Mouse (Mus musculus): ENCODE data around the gene Gorasp1. TPM values are rescaled to one million over a fixed set of nuclear protein-coding genes. Genes with fewer than 3 reads are reported as not detected.

Gene Gorasp1
- 24.2 and 32.1 TPM in 2 replicates for polyA plus RNA-seq (2014; fragmentation: Nextera tagmentation; extraction: Ambion mirVana)

DNA sequence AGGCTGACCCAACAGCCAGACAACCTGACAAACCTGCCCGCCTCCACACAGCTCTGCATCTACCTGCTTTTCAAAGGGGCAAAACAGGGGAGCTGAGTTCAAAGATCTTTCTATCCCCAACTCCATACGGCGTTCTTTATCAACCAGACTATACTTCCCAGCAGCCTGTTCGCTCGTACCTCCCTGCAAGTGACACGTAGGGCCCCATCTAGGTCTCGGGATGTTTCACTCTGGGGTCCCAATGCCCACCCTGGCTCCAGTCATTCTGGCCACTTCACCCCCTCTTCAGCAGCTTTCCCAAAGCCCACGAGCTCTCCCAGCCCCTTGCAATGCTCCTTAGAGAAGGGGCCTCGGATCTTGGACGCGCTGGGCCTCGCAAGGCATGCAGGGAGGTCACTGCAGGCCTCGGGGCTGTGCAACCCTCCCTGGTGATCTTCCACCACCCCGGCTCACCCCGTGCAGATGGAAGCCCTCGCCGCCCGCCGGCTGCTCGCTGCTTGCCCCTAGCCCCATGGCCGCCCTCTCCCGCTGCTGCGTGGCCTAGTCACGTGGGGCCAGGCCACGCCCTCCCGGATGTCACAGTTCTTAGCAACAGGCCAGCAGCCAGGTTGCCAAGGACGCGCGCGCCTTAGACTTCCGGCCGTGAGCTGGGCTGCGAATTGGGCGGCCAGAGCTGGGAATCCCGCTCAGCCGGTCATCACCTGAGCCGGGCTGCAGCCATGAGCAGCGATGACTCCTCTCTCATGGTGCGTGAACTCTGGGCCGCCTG, at the start of gene Gorasp1, which contains the start of gene Ttc21a:
TSS of gene Gorasp1 (minus strand) at position 561 of the 769 bp plus-strand sequence.
TSS of gene Ttc21a (plus strand) at position 602 of the 769 bp plus-strand sequence.
- H3K4me2 ChIP-seq (ENCODE audit: low read length), result peak within 1 kb of the TSS; percentile 93
- peak within 1 kb of the TSS; percentile 72 for H3K27ac ChIP-seq (ENCODE audit: low read depth)
- peak within 1 kb of the TSS; percentile 75 for H3K9ac ChIP-seq (ENCODE audit: low read length)
- no peaks in the 10 kb centered on the region for H3K9me3 ChIP-seq (ENCODE audit: control insufficient read depth, low read length)
- 0 out of 2 replicates have a peak, but pooled peaks cover 6% of the 10 kb centered on the region for H3K36me3 ChIP-seq (ENCODE audit: control insufficient read depth, insufficient read depth, low read length)
- H3K4me1 ChIP-seq (replicated peaks; ENCODE audit: control insufficient read depth, insufficient read depth, low read length), result peaks cover 7% of the 10 kb centered on the region; the same call in 1 of the 2 replicates
- H3K4me3 ChIP-seq (ENCODE audit: low read depth, low read length), result peak within 1 kb of the TSS; percentile 77
- DNase-seq (ENCODE audit: low spot score), result peak; percentile 96
- 2% methylated on average over 39 of the region's 40 CpGs for WGBS
- peak; percentile 96 for ATAC-seq (replicated peaks; ENCODE audit: low FRiP score, low TSS enrichment, low read depth)
- H3K27me3 ChIP-seq (replicated peaks; ENCODE audit: control insufficient read depth, insufficient read depth, low read length), result no peaks in the 10 kb centered on the region

DNA sequence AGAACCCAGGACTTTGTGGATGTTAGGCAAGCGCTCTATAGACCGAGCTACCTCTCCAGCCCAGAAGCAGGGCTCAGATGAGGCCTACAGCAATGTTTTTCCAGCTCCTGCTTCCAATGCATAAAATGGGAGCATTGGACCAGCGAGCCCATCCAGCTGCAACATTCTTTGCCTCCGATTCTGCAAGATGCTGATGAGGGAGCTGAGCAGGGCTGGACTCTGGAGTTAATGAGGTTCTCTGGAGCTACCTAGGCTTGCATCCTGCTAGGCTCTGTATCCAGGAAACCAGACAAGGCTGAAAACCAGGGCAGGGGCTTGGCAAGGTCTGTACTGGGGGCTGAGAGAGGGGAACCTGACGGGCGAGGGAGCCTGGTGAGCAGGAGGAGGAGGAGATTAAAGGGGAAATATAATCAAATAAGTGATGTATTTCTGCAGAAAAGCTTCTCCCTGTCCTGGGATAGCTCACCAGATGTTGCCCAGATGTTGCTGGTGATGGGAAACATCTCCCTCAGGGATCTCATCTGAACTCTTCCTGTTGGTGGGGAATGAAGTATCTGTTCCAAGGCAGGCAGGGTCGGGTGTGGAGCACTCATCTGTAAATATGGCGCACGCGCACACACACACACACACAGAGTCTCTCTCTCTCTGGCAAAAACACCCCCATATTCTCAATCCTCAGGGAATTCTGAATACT, 48.7 kb upstream of the Gorasp1 start:
- no peak overlapping the region for H3K4me2 ChIP-seq (ENCODE audit: low read length)
- peak overlapping the region; percentile 38; the same call in 1 of the 2 replicates for H3K27ac ChIP-seq (ENCODE audit: low read depth)
- H3K27me3 ChIP-seq (replicated peaks; ENCODE audit: control insufficient read depth, insufficient read depth, low read length), result no peaks in the 10 kb centered on the region
- H3K4me3 ChIP-seq (ENCODE audit: low read depth, low read length), result no peak overlapping the region
- WGBS, result 54% methylated on average over 10 of the region's 10 CpGs
- ATAC-seq (replicated peaks; ENCODE audit: low FRiP score, low TSS enrichment, low read depth) (no peak), DNase-seq (ENCODE audit: low spot score) (no peak)
- H3K9me3 ChIP-seq (ENCODE audit: control insufficient read depth, low read length), result no peaks in the 10 kb centered on the region
- no peak overlapping the region for H3K9ac ChIP-seq (ENCODE audit: low read length)
- H3K36me3 ChIP-seq (ENCODE audit: control insufficient read depth, insufficient read depth, low read length), result no peaks in the 10 kb centered on the region
- peaks cover 37% of the 10 kb centered on the region for H3K4me1 ChIP-seq (replicated peaks; ENCODE audit: control insufficient read depth, insufficient read depth, low read length)

GRCm38 (mm10) chr9:119984536-119985011, 47.2 kb upstream of the Gorasp1 start, which contains the start of gene Csrnp1:
Gene Csrnp1 (minus strand): TSS chr9:119984658.
- Histone ChIP-seq H3K36me3 (ENCODE audit: control insufficient read depth, insufficient read depth, low read length) (no peaks in the 10 kb centered on the region), H3K27ac (ENCODE audit: low read depth) (peak within 1 kb of the TSS; percentile 75), H3K9me3 (ENCODE audit: control insufficient read depth, low read length) (no peaks in the 10 kb centered on the region), H3K27me3 (replicated peaks; ENCODE audit: control insufficient read depth, insufficient read depth, low read length) (no peaks in the 10 kb centered on the region), H3K4me2 (ENCODE audit: low read length) (peak within 1 kb of the TSS; percentile 90), H3K4me3 (ENCODE audit: low read depth, low read length) (peak within 1 kb of the TSS; percentile 68), H3K4me1 (replicated peaks; ENCODE audit: control insufficient read depth, insufficient read depth, low read length) (peaks cover 51% of the 10 kb centered on the region), H3K9ac (ENCODE audit: low read length) (peak within 1 kb of the TSS; percentile 64)
- DNase-seq (ENCODE audit: low spot score) (peak; percentile 72), ATAC-seq (replicated peaks; ENCODE audit: low FRiP score, low TSS enrichment, low read depth) (no peak)
- 9% methylated on average over 14 of the region's 14 CpGs for WGBS

GRCm38 (mm10) chr9:119983585-119984535, 46.5 kb upstream of the Gorasp1 start:
- DNase-seq (ENCODE audit: low spot score), result peak; percentile 90
- WGBS, result 1% methylated on average over 79 of the region's 79 CpGs
- peak overlapping the region; percentile 64 for H3K9ac ChIP-seq (ENCODE audit: low read length)
- peaks cover 54% of the 10 kb centered on the region for H3K4me1 ChIP-seq (replicated peaks; ENCODE audit: control insufficient read depth, insufficient read depth, low read length)
- H3K4me3 ChIP-seq (ENCODE audit: low read depth, low read length), result peak overlapping the region; percentile 68
- no peaks in the 10 kb centered on the region for H3K27me3 ChIP-seq (replicated peaks; ENCODE audit: control insufficient read depth, insufficient read depth, low read length)
- peak overlapping the region; percentile 90 for H3K4me2 ChIP-seq (ENCODE audit: low read length)
- no peaks in the 10 kb centered on the region for H3K9me3 ChIP-seq (ENCODE audit: control insufficient read depth, low read length)
- ATAC-seq (replicated peaks; ENCODE audit: low FRiP score, low TSS enrichment, low read depth), result peak; percentile 80
- H3K27ac ChIP-seq (ENCODE audit: low read depth), result peak overlapping the region; percentile 75
- no peaks in the 10 kb centered on the region for H3K36me3 ChIP-seq (ENCODE audit: control insufficient read depth, insufficient read depth, low read length)

DNA sequence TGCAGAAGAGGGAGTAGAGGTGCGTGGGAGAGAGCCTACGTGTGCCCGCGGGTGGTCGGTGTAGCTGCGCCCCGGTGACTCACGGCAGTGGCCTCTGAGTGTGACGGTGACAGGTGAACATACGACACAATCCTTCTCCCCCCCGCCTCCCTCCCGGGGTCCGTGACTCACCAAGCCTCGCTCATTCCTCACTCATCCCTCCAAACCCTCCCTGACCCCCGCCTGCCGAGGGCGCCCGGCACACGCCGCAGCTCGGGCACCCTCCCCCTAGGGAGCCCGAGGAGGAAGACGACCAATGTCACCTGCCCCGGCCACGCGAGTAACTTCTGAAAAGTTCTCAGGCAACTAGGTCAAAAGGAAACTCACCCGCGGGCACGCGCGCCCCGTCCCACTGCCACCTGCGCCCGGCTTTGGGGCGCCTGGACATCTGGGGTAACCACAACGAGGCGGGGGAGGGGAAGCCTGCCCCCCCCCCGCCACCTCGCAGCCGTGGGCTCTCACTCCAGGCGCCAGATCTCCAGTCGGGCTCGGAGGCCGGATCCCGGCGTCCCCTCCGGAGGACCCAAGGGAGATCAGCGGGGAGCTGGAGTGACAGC, 45.7 kb upstream of the Gorasp1 start:
- ATAC-seq (replicated peaks; ENCODE audit: low FRiP score, low TSS enrichment, low read depth), result no peak
- WGBS, result under 1% methylated on average over 45 of the region's 48 CpGs

DNA sequence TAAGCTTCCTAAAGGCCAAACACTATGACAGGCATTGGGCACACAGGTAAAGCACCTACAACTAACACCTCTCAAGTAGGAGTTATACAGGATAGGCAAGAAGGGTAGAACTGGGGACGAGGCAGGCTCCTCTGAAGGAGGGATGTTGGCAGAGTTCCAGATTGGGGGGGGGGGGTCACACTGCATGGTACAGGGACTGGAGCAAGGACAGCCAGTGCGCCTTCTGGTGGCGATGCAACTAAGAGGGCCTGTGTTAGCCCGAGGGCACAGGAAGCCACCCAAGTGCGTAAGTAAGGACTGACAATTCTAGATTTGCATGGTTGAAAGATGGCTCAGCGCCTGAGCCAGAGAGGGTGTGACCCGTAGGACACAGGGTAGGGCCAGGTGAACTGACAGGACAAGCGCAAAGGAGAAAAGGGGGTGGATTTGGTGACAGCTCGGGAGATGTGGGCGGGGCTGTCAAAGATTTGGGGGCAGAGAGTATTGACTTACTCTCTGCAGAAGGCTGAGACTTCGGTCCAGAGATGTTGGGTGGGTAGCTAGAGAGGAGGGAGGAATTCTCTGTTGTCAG, 45.0 kb upstream of the Gorasp1 start:
- WGBS, result under 1% methylated on average over 11 of the region's 11 CpGs
- H3K9me3 ChIP-seq (ENCODE audit: control insufficient read depth, low read length), result no peaks in the 10 kb centered on the region
- peak overlapping the region; percentile 92; the same call in 1 of the 2 replicates for H3K27ac ChIP-seq (ENCODE audit: low read depth)
- peak overlapping the region; percentile 90 for H3K4me2 ChIP-seq (ENCODE audit: low read length)
- H3K4me1 ChIP-seq (replicated peaks; ENCODE audit: control insufficient read depth, insufficient read depth, low read length), result peaks cover 69% of the 10 kb centered on the region
- ATAC-seq (replicated peaks; ENCODE audit: low FRiP score, low TSS enrichment, low read depth) (peak; percentile 24), DNase-seq (ENCODE audit: low spot score) (peak; percentile 78)
- H3K27me3 ChIP-seq (replicated peaks; ENCODE audit: control insufficient read depth, insufficient read depth, low read length), result no peaks in the 10 kb centered on the region
- H3K9ac ChIP-seq (ENCODE audit: low read length), result peak overlapping the region; percentile 64; the same call in 1 of the 2 replicates
- H3K4me3 ChIP-seq (ENCODE audit: low read depth, low read length), result peak overlapping the region; percentile 68
- no peaks in the 10 kb centered on the region for H3K36me3 ChIP-seq (ENCODE audit: control insufficient read depth, insufficient read depth, low read length)

More for the DNA sequence above, 45.7 kb upstream of the Gorasp1 start:
- Histone ChIP-seq H3K9me3 (ENCODE audit: control insufficient read depth, low read length) (no peaks in the 10 kb centered on the region), H3K27me3 (replicated peaks; ENCODE audit: control insufficient read depth, insufficient read depth, low read length) (no peaks in the 10 kb centered on the region), H3K36me3 (ENCODE audit: control insufficient read depth, insufficient read depth, low read length) (no peaks in the 10 kb centered on the region), H3K4me2 (ENCODE audit: low read length) (peak overlapping the region; percentile 90), H3K4me3 (ENCODE audit: low read depth, low read length) (peak overlapping the region; percentile 68), H3K9ac (ENCODE audit: low read length) (peak overlapping the region; percentile 64), H3K27ac (ENCODE audit: low read depth) (peak overlapping the region; percentile 92), H3K4me1 (replicated peaks; ENCODE audit: control insufficient read depth, insufficient read depth, low read length) (peaks cover 62% of the 10 kb centered on the region)
- peak; percentile 71 for DNase-seq (ENCODE audit: low spot score)

GRCm38 (mm10) chr9:119981183-119982179, 44.1 kb upstream of the Gorasp1 start:
- Histone ChIP-seq H3K27ac (ENCODE audit: low read depth) (peak overlapping the region; percentile 92), H3K9ac (ENCODE audit: low read length) (peak overlapping the region; percentile 41), H3K27me3 (replicated peaks; ENCODE audit: control insufficient read depth, insufficient read depth, low read length) (no peaks in the 10 kb centered on the region), H3K4me1 (replicated peaks; ENCODE audit: control insufficient read depth, insufficient read depth, low read length) (peaks cover 76% of the 10 kb centered on the region), H3K9me3 (ENCODE audit: control insufficient read depth, low read length) (no peaks in the 10 kb centered on the region), H3K36me3 (ENCODE audit: control insufficient read depth, insufficient read depth, low read length) (no peaks in the 10 kb centered on the region), H3K4me3 (ENCODE audit: low read depth, low read length) (peak overlapping the region; percentile 68), H3K4me2 (ENCODE audit: low read length) (peak overlapping the region; percentile 90)
- 0% methylated on average over 16 of the region's 16 CpGs for WGBS
- DNase-seq (ENCODE audit: low spot score) (peak; percentile 81), ATAC-seq (replicated peaks; ENCODE audit: low FRiP score, low TSS enrichment, low read depth) (peak; percentile 17)
